Mouse (Mus musculus) liver, adult 2 months (tissue): ENCODE data around the gene Creb5.

Experiments used
- CTCF ChIP-seq: fragments of 200-500 bp; IDR thresholded peaks from 2 replicates; pipeline ENCODE4 v1.5.1; 2011; ENCODE audit warnings: low read depth, low read length, control low read depth
- POLR2A ChIP-seq: fragments of 200-500 bp; IDR thresholded peaks from 2 replicates; pipeline ENCODE4 v1.6.1; 2011; ENCODE audit warnings: low read length, control low read depth; ENCODE audit not compliant: insufficient read depth; ENCODE audit errors: extremely low read depth

DNA sequence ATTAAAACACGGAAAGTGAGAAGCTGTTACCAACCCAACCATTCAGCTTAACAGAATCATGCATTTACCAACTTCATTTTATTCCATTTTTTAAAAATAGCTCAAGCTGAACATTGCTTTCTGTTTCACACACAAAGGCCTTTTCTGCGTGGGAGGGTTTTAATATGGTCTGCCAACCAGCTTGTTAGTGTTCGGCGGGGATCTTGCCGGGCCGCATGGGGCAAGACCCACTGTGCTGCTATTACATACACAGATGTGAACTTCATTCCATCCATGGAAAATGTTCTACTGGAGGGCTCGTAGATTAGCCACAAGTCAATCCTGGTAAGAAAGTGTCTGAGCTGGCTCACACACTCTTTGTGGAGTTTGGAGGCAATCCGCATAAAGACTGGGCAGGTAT, 243.7 kb downstream of the Creb5 start:
- no peak for TF ChIP-seq POLR2A
- TF ChIP-seq CTCF = no peak
